In the genomic region with DNA sequence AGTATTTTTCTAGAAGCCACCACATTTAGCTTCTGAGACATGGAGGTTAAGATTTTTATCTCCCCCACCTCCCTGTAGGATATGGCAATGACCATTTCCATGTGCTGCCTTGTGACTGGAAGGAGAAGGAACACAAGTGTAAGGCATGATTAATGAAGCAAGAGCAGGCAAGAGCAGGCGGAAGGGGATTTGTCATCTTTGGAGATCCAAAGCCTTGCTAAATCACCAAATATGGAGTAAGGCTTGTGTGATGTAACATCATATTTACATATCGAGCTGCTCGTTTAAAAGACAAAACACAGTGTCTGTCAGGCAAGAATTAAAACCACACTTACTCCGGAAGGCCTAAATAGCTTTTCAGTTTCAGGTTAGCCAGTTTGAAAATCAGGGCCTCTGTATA, we compare ENCODE assay signal across 11 mouse cellular contexts. TPM values are rescaled to one million over a fixed set of nuclear protein-coding genes. Genes with fewer than 3 reads are reported as not detected.
A peak's percentile ranks its signal among the peaks of the same experiment; 100 is the strongest.
DNase-seq lines count a peak whose midpoint lies in the region; ATAC-seq and TF ChIP-seq lines count a peak whose summit lies in the region.
"Had no signal": no experiment of that assay in that cellular context is flagged by ENCODE, and none has a peak within 500 bp of the region (broad histone marks: within the 10 kb centered on the region; RNA-seq: fewer than 3 reads in every experiment).

No protein-coding gene starts in this region.

- no peak for TF ChIP-seq CTCF in stomach, postnatal 0 days (IDR thresholded peaks at IDR 0.05; ENCODE audit: low read depth)

- H3K9me3 ChIP-seq in neural tube, embryonic 11.5 days (ENCODE audit: control insufficient read depth, low read length) = no peaks in the 10 kb centered on the region
- H3K9me3 ChIP-seq in forebrain, embryonic 16.5 days (ENCODE audit: control insufficient read depth, low read length) = no peaks in the 10 kb centered on the region
- no peaks in the 10 kb centered on the region for H3K9me3 ChIP-seq in midbrain, embryonic 16.5 days (replicated peaks; ENCODE audit: control insufficient read depth, low read length, poor library complexity, severe bottlenecking)
- H3K9me3 ChIP-seq in stomach, postnatal 0 days (ENCODE audit: control insufficient read depth, low read length) = no peaks in the 10 kb centered on the region
- H3K9me3 ChIP-seq: heart, embryonic 13.5 days had no signal

- peaks cover 21% of the 10 kb centered on the region; the same call in 1 of the 2 replicates for H3K4me1 ChIP-seq in neural tube, embryonic 11.5 days (ENCODE audit: control insufficient read depth, insufficient read depth, low read length)
- H3K4me1 ChIP-seq in forebrain, embryonic 16.5 days (replicated peaks; ENCODE audit: control insufficient read depth, insufficient read depth, low read length) = peaks cover 79% of the 10 kb centered on the region
- peaks cover 64% of the 10 kb centered on the region for H3K4me1 ChIP-seq in midbrain, embryonic 16.5 days (ENCODE audit: control insufficient read depth, insufficient read depth, low read length)
- H3K4me1 ChIP-seq in stomach, postnatal 0 days (replicated peaks; ENCODE audit: control insufficient read depth, insufficient read depth) = no peaks in the 10 kb centered on the region

- no peak for ATAC-seq in neural tube, embryonic 11.5 days (ENCODE audit: insufficient read depth, low FRiP score, low TSS enrichment)
- ATAC-seq in forebrain, embryonic 16.5 days = no peak
- ATAC-seq in midbrain, embryonic 16.5 days = no peak
- no peak; the same call in 1 of the 2 replicates for ATAC-seq in stomach, postnatal 0 days (ENCODE audit: low FRiP score, low TSS enrichment)

- DNase-seq in neural tube, embryonic 11.5 days (ENCODE audit: low spot score) = peak; percentile 6
- no peak for DNase-seq in neural tube, embryonic 10.5 days (ENCODE audit: extremely low spot score, low spot score)
- DNase-seq in stomach, postnatal 0 days (ENCODE audit: low spot score) = no peak
- DNase-seq in thymus, postnatal 10 days (ENCODE audit: low spot score in 2 of 2) = no peak
- no peak for DNase-seq in cerebellum, postnatal 4 days (ENCODE audit: low spot score in 2 of 2)
- DNase-seq: kidney, adult 11 months had no signal

- H3K9ac ChIP-seq in neural tube, embryonic 11.5 days (ENCODE audit: low read length) = no peak overlapping the region
- H3K9ac ChIP-seq in forebrain, embryonic 16.5 days (replicated peaks; ENCODE audit: low read depth, low read length) = peak overlapping the region; percentile 58
- H3K9ac ChIP-seq in midbrain, embryonic 16.5 days (ENCODE audit: low read depth, low read length) = 0 out of 2 replicates have a peak overlapping the region, but pooled peaks have one; percentile 7
- no peak overlapping the region for H3K9ac ChIP-seq in stomach, postnatal 0 days (ENCODE audit: low read length)
- H3K9ac ChIP-seq: liver, embryonic 14.5 days had no signal

- no peak for TF ChIP-seq EP300 in stomach, postnatal 0 days (optimal IDR thresholded peaks at IDR 0.05)

- H3K27me3 ChIP-seq in neural tube, embryonic 11.5 days (ENCODE audit: control insufficient read depth, insufficient read depth, low read length) = no peaks in the 10 kb centered on the region
- no peaks in the 10 kb centered on the region for H3K27me3 ChIP-seq in forebrain, embryonic 16.5 days (replicated peaks; ENCODE audit: control insufficient read depth, insufficient read depth, low read length)
- no peaks in the 10 kb centered on the region for H3K27me3 ChIP-seq in midbrain, embryonic 16.5 days (ENCODE audit: control insufficient read depth, insufficient read depth, low read depth, low read length)
- H3K27me3 ChIP-seq in stomach, postnatal 0 days (ENCODE audit: control insufficient read depth, insufficient read depth, low read length) = no peaks in the 10 kb centered on the region
- H3K27me3 ChIP-seq: heart, embryonic 13.5 days had no signal

- 80% methylated on average over 4 of the region's 4 CpGs for WGBS in neural tube, embryonic 11.5 days
- 46% methylated on average over 4 of the region's 4 CpGs for WGBS in forebrain, embryonic 16.5 days
- WGBS in midbrain, embryonic 16.5 days = 66% methylated on average over 4 of the region's 4 CpGs
- 31% methylated on average over 4 of the region's 4 CpGs for WGBS in stomach, postnatal 0 days

- no peak overlapping the region for H3K4me3 ChIP-seq in neural tube, embryonic 11.5 days (ENCODE audit: low read depth, low read length)
- H3K4me3 ChIP-seq in forebrain, embryonic 16.5 days (replicated peaks; ENCODE audit: low read length) = peak overlapping the region; percentile 26
- no peak overlapping the region for H3K4me3 ChIP-seq in midbrain, embryonic 16.5 days (ENCODE audit: low read depth, low read length)
- no peak overlapping the region for H3K4me3 ChIP-seq in stomach, postnatal 0 days (ENCODE audit: low read depth, low read length)
- H3K4me3 ChIP-seq: heart, embryonic 13.5 days had no signal

- peaks cover 8% of the 10 kb centered on the region for H3K36me3 ChIP-seq in neural tube, embryonic 11.5 days (ENCODE audit: control insufficient read depth, insufficient read depth, low read length)
- H3K36me3 ChIP-seq in forebrain, embryonic 16.5 days (ENCODE audit: control insufficient read depth, insufficient read depth) = peaks cover 15% of the 10 kb centered on the region
- peaks cover 4% of the 10 kb centered on the region; the same call in 1 of the 2 replicates for H3K36me3 ChIP-seq in midbrain, embryonic 16.5 days (ENCODE audit: control insufficient read depth, insufficient read depth, low read length)
- H3K36me3 ChIP-seq in stomach, postnatal 0 days (ENCODE audit: control insufficient read depth, insufficient read depth, low read length) = no peaks in the 10 kb centered on the region

- H3K27ac ChIP-seq in neural tube, embryonic 11.5 days (ENCODE audit: low read depth, low read length) = no peak overlapping the region
- peak overlapping the region; percentile 86 for H3K27ac ChIP-seq in forebrain, embryonic 16.5 days (ENCODE audit: low read length)
- peak overlapping the region; percentile 60 for H3K27ac ChIP-seq in midbrain, embryonic 16.5 days (ENCODE audit: low read length)
- H3K27ac ChIP-seq in stomach, postnatal 0 days (replicated peaks) = peak overlapping the region; percentile 53
- H3K27ac ChIP-seq: liver, embryonic 14.5 days had no signal

- H3K4me2 ChIP-seq in neural tube, embryonic 11.5 days (ENCODE audit: low read depth) = no peak overlapping the region
- H3K4me2 ChIP-seq in forebrain, embryonic 16.5 days (ENCODE audit: low read length) = peak overlapping the region; percentile 58
- peak overlapping the region; percentile 49 for H3K4me2 ChIP-seq in midbrain, embryonic 16.5 days (ENCODE audit: low read length)
- no peak overlapping the region for H3K4me2 ChIP-seq in stomach, postnatal 0 days (replicated peaks; ENCODE audit: low read depth)
- H3K4me2 ChIP-seq: heart, embryonic 13.5 days had no signal

RNA-seq across cellular contexts. Expression of gene Bcl11a, which starts 9.2 kb away (rescaled TPM):
- 72.2 and 72.7 TPM in 2 replicates for polyA plus RNA-seq in neural tube, embryonic 11.5 days (2014; fragmentation: Nextera tagmentation; extraction: Ambion mirVana)
- polyA plus RNA-seq in forebrain, embryonic 16.5 days (2015; fragmentation: Nextera tagmentation; extraction: Ambion mirVana) = 236 and 244 TPM in 2 replicates
- 99.8 and 107 TPM in 2 replicates for polyA plus RNA-seq in midbrain, embryonic 16.5 days (2015; fragmentation: Nextera tagmentation; extraction: Ambion mirVana)
- 10.5 and 11.7 TPM in 2 replicates for polyA plus RNA-seq in stomach, postnatal 0 days (2015; fragmentation: Nextera tagmentation; extraction: Ambion mirVana)

RNA-seq across cellular contexts. Expression of gene A830031A19Rik, which starts 12.2 kb away (rescaled TPM):
- polyA plus RNA-seq in neural tube, embryonic 11.5 days (2014; fragmentation: Nextera tagmentation; extraction: Ambion mirVana) = not detected in 2 replicates
- polyA plus RNA-seq in forebrain, embryonic 16.5 days (2015; fragmentation: Nextera tagmentation; extraction: Ambion mirVana) = not detected in 2 replicates
- not detected in 2 replicates for polyA plus RNA-seq in midbrain, embryonic 16.5 days (2015; fragmentation: Nextera tagmentation; extraction: Ambion mirVana)
- 0.27 TPM in 1 of 2 replicates, not detected in the other for polyA plus RNA-seq in stomach, postnatal 0 days (2015; fragmentation: Nextera tagmentation; extraction: Ambion mirVana)
- polyA plus RNA-seq: heart, embryonic 13.5 days; liver, embryonic 14.5 days; testis, adult 2 months had no signal

Comparison
In these comparisons a context has a peak if more than half of its experiments do, and no peak if none do; other contexts are left out.
1. H3K4me2 ChIP-seq: peak in forebrain, embryonic 16.5 days (single experiment) and midbrain, embryonic 16.5 days (single experiment); none in neural tube, embryonic 11.5 days (single experiment) and stomach, postnatal 0 days (single experiment).
2. H3K9ac ChIP-seq: peak in forebrain, embryonic 16.5 days (single experiment) and midbrain, embryonic 16.5 days (single experiment); none in neural tube, embryonic 11.5 days (single experiment) and stomach, postnatal 0 days (single experiment).